15 mouse cellular contexts compared by ENCODE assay signal in the genomic region with DNA sequence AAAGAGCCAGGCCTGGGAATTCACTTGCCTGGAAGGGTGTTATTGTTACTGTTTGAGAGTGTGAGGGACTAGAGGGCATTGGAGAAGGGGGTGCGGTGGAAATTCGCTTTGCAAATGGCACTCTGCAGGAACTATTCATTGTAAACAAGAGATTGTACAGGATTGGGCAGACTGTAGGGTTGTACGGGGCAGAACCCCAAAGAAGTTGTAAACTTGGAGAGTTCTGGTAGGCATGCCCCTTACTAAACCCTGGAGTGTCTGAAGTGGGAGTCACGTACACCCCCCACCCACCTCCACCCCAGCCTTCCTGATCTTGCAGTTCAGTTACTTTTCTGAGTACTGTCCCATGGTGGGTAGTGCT.
DNase-seq lines count a peak whose midpoint lies in the region; ATAC-seq and TF ChIP-seq lines count a peak whose summit lies in the region.
"Had no signal": no experiment of that assay in that cellular context is flagged by ENCODE, and none has a peak within 500 bp of the region (broad histone marks: within the 10 kb centered on the region; RNA-seq: fewer than 3 reads in every experiment).

No protein-coding gene starts in this region.

- H3K27ac ChIP-seq in embryonic facial prominence, embryonic 11.5 days (replicated peaks; ENCODE audit: low read depth, low read length) = no peak overlapping the region
- H3K27ac ChIP-seq in embryonic facial prominence, embryonic 10.5 days (replicated peaks) = no peak overlapping the region
- H3K27ac ChIP-seq in midbrain, embryonic 10.5 days (replicated peaks) = peak overlapping the region; percentile 14
- H3K27ac ChIP-seq in midbrain, postnatal 0 days (ENCODE audit: low read depth, low read length) = no peak overlapping the region
- no peak overlapping the region for H3K27ac ChIP-seq in limb, embryonic 13.5 days
- H3K27ac ChIP-seq in neural tube, embryonic 15.5 days (replicated peaks) = no peak overlapping the region
- no peak overlapping the region for H3K27ac ChIP-seq in layer of hippocampus, adult 2 months
- H3K27ac ChIP-seq: heart, adult 2 months; kidney, postnatal 0 days; liver, embryonic 14.5 days; neural tube, embryonic 12.5 days had no signal

- no peak overlapping the region for H3K4me3 ChIP-seq in embryonic facial prominence, embryonic 11.5 days (ENCODE audit: low read depth, low read length)
- H3K4me3 ChIP-seq in embryonic facial prominence, embryonic 10.5 days = no peak overlapping the region
- no peak overlapping the region for H3K4me3 ChIP-seq in midbrain, embryonic 10.5 days
- no peak overlapping the region for H3K4me3 ChIP-seq in midbrain, postnatal 0 days (ENCODE audit: low read depth, low read length)
- H3K4me3 ChIP-seq in limb, embryonic 13.5 days = no peak overlapping the region
- no peak overlapping the region for H3K4me3 ChIP-seq in neural tube, embryonic 15.5 days (replicated peaks)
- no peak overlapping the region for H3K4me3 ChIP-seq in layer of hippocampus, adult 2 months
- H3K4me3 ChIP-seq: heart, adult 2 months; neural tube, embryonic 12.5 days had no signal

- H3K4me2 ChIP-seq in embryonic facial prominence, embryonic 11.5 days (ENCODE audit: low read depth, low read length) = no peak overlapping the region
- H3K4me2 ChIP-seq in midbrain, postnatal 0 days (ENCODE audit: low read depth, low read length, poor library complexity, severe bottlenecking) = no peak overlapping the region
- no peak overlapping the region for H3K4me2 ChIP-seq in limb, embryonic 13.5 days (replicated peaks)
- no peak overlapping the region for H3K4me2 ChIP-seq in neural tube, embryonic 15.5 days

- H3K36me3 ChIP-seq in embryonic facial prominence, embryonic 11.5 days (replicated peaks; ENCODE audit: control insufficient read depth, insufficient read depth, low read depth, low read length) = no peaks in the 10 kb centered on the region
- no peaks in the 10 kb centered on the region for H3K36me3 ChIP-seq in embryonic facial prominence, embryonic 10.5 days (replicated peaks)
- no peaks in the 10 kb centered on the region for H3K36me3 ChIP-seq in midbrain, embryonic 10.5 days
- no peaks in the 10 kb centered on the region for H3K36me3 ChIP-seq in midbrain, postnatal 0 days (ENCODE audit: insufficient read depth, low read length)
- no peaks in the 10 kb centered on the region for H3K36me3 ChIP-seq in limb, embryonic 13.5 days
- no peaks in the 10 kb centered on the region for H3K36me3 ChIP-seq in neural tube, embryonic 15.5 days
- H3K36me3 ChIP-seq: neural tube, embryonic 12.5 days had no signal

- no peak for TF ChIP-seq CTCF in midbrain, postnatal 0 days (IDR thresholded peaks at IDR 0.05)
- no peak for TF ChIP-seq CTCF in layer of hippocampus, adult 2 months (conservative IDR thresholded peaks at IDR 0.05)

- no peaks in the 10 kb centered on the region for H3K9me3 ChIP-seq in embryonic facial prominence, embryonic 11.5 days (replicated peaks; ENCODE audit: control insufficient read depth, low read length)
- no peaks in the 10 kb centered on the region for H3K9me3 ChIP-seq in embryonic facial prominence, embryonic 10.5 days
- H3K9me3 ChIP-seq in midbrain, embryonic 10.5 days (replicated peaks) = no peaks in the 10 kb centered on the region
- no peaks in the 10 kb centered on the region for H3K9me3 ChIP-seq in midbrain, postnatal 0 days (ENCODE audit: low read length)
- no peaks in the 10 kb centered on the region for H3K9me3 ChIP-seq in limb, embryonic 13.5 days
- no peaks in the 10 kb centered on the region for H3K9me3 ChIP-seq in neural tube, embryonic 15.5 days (replicated peaks)
- H3K9me3 ChIP-seq: neural tube, embryonic 12.5 days had no signal

- 42% methylated on average over 4 of the region's 4 CpGs for WGBS in embryonic facial prominence, embryonic 11.5 days
- WGBS in embryonic facial prominence, embryonic 10.5 days = 47% methylated on average over 4 of the region's 4 CpGs
- 42% methylated on average over 4 of the region's 4 CpGs for WGBS in midbrain, embryonic 10.5 days
- 34% methylated on average over 4 of the region's 4 CpGs for WGBS in midbrain, postnatal 0 days
- 40% methylated on average over 4 of the region's 4 CpGs for WGBS in limb, embryonic 13.5 days
- WGBS in neural tube, embryonic 15.5 days = 27% methylated on average over 4 of the region's 4 CpGs

- DNase-seq in embryonic facial prominence, embryonic 11.5 days (ENCODE audit: low spot score) = no peak
- DNase-seq in embryonic facial prominence, embryonic 10.5 days (ENCODE audit: low spot score) = no peak
- no peak for DNase-seq in midbrain, embryonic 10.5 days (ENCODE audit: low spot score)
- no peak for DNase-seq in midbrain, postnatal 0 days (ENCODE audit: low spot score)
- DNase-seq in layer of hippocampus, adult 2 months (ENCODE audit: low spot score in 2 of 2) = no peak
- DNase-seq in layer of hippocampus, adult 9-10 months (ENCODE audit: low spot score) = no peak
- DNase-seq: adrenal gland, postnatal 14 days; heart, adult 2 months; lung, postnatal 10 days; thymus, adult 2 months had no signal

- ATAC-seq in embryonic facial prominence, embryonic 11.5 days (replicated peaks; ENCODE audit: insufficient number of reproducible peaks, low FRiP score, low TSS enrichment, low read depth) = peak; percentile 29; the same call in 1 of the 2 replicates
- ATAC-seq in midbrain, postnatal 0 days (ENCODE audit: low FRiP score) = no peak
- ATAC-seq in limb, embryonic 13.5 days (ENCODE audit: low FRiP score, low read depth) = peak; percentile 36; the same call in 1 of the 2 replicates
- ATAC-seq in neural tube, embryonic 15.5 days (ENCODE audit: low FRiP score) = peak; percentile 24; the same call in 1 of the 2 replicates

- no peaks in the 10 kb centered on the region for H3K27me3 ChIP-seq in embryonic facial prominence, embryonic 11.5 days (ENCODE audit: control insufficient read depth, insufficient read depth, low read length)
- peaks cover 7% of the 10 kb centered on the region for H3K27me3 ChIP-seq in embryonic facial prominence, embryonic 10.5 days (replicated peaks; ENCODE audit: low read depth, poor library complexity, severe bottlenecking)
- 0 out of 2 replicates have a peak, but pooled peaks cover 5% of the 10 kb centered on the region for H3K27me3 ChIP-seq in midbrain, embryonic 10.5 days (ENCODE audit: low read depth, poor library complexity, severe bottlenecking)
- no peaks in the 10 kb centered on the region for H3K27me3 ChIP-seq in midbrain, postnatal 0 days (ENCODE audit: insufficient read depth, low read length)
- H3K27me3 ChIP-seq in limb, embryonic 13.5 days = 0 out of 2 replicates have a peak, but pooled peaks cover 4% of the 10 kb centered on the region
- no peaks in the 10 kb centered on the region for H3K27me3 ChIP-seq in neural tube, embryonic 15.5 days (replicated peaks)
- H3K27me3 ChIP-seq: neural tube, embryonic 12.5 days had no signal

- H3K9ac ChIP-seq in embryonic facial prominence, embryonic 11.5 days (replicated peaks; ENCODE audit: low read length) = no peak overlapping the region
- H3K9ac ChIP-seq in midbrain, postnatal 0 days (replicated peaks; ENCODE audit: low read length, poor library complexity, severe bottlenecking) = no peak overlapping the region
- H3K9ac ChIP-seq in limb, embryonic 13.5 days = no peak overlapping the region
- H3K9ac ChIP-seq in neural tube, embryonic 15.5 days (replicated peaks) = no peak overlapping the region
- H3K9ac ChIP-seq: liver, embryonic 14.5 days; neural tube, embryonic 12.5 days had no signal

- H3K4me1 ChIP-seq in embryonic facial prominence, embryonic 11.5 days (ENCODE audit: control insufficient read depth, insufficient read depth, low read length) = peaks cover 2% of the 10 kb centered on the region; the same call in 1 of the 2 replicates
- H3K4me1 ChIP-seq in embryonic facial prominence, embryonic 10.5 days = peaks cover 23% of the 10 kb centered on the region
- peaks cover 18% of the 10 kb centered on the region for H3K4me1 ChIP-seq in midbrain, embryonic 10.5 days
- no peaks in the 10 kb centered on the region for H3K4me1 ChIP-seq in midbrain, postnatal 0 days (ENCODE audit: insufficient read depth, low read length)
- H3K4me1 ChIP-seq in limb, embryonic 13.5 days = no peaks in the 10 kb centered on the region
- H3K4me1 ChIP-seq in neural tube, embryonic 15.5 days = peaks cover 10% of the 10 kb centered on the region; the same call in 1 of the 2 replicates
